Mouse (Mus musculus): Measurements from ENCODE around the gene F2rl1.

- no peak for TF ChIP-seq MAX (IDR thresholded peaks at IDR 0.05; ENCODE audit: low read depth)
- no peak for TF ChIP-seq POLR2A (IDR thresholded peaks at IDR 0.05; ENCODE audit: insufficient read length, low read depth)
These were observed 10.0 kb upstream of the F2rl1 start for GRCm38 (mm10) chr13:95535026-95535425.
